Mouse (Mus musculus): Measurements from ENCODE around the gene Lgr5. TPM values are rescaled to one million over a fixed set of nuclear protein-coding genes. Genes with fewer than 3 reads are reported as not detected.

The Lgr5 gene
- polyA plus RNA-seq, 1 experiment from 2014 or later, result 7.4 TPM

DNA sequence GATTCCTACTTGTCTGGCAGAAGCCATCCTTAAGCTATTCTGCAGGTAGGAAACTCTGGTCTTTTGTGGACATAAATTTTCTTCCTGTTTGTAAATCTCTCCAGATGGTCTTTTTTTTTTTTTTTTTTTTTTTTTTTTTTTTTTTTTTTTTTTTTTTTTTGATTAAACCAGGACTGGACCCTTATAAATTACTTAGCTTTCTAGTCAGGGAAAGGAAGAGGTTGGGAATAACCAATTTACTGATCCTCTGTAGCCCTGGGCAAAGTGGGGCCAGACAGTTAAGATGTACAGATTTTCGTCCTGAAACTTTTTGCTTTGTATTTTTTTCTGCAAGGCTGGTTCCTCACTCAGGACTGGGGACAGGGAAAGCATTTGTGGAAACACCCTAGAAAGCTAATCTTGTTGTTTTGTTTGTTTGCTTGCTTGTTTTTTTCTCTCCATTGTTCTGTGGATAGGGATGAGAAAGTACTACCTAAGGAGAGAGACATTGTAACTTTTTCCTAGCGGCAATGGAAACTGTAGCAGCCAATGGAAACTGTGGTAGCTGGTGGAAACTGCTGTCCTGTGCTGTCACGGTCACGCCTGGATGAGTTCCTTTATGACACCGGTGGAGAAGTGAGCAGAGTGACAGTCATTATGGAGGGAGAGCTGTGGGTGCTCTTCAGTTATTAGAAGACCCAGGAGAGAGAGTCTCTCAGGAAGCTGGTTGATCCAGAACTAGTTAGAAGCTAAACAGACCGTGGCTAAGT is 114.2 kb downstream of the Lgr5 start:
- H3K27ac ChIP-seq (ENCODE audit: low read depth, low read length), result no peak overlapping the region
- H3K9ac ChIP-seq (ENCODE audit: low read length), result no peak overlapping the region
- ATAC-seq (ENCODE audit: insufficient read depth, low FRiP score, low TSS enrichment) (no peak), DNase-seq (ENCODE audit: low spot score) (no peak)
- WGBS, result 81% methylated on average over 6 of the region's 6 CpGs
- H3K4me1 ChIP-seq (ENCODE audit: control insufficient read depth, insufficient read depth, low read length), result peaks cover 6% of the 10 kb centered on the region
- no peak overlapping the region for H3K4me3 ChIP-seq (ENCODE audit: low read depth, low read length)
- H3K4me2 ChIP-seq (ENCODE audit: low read depth), result no peak overlapping the region
- no peaks in the 10 kb centered on the region for H3K9me3 ChIP-seq (ENCODE audit: control insufficient read depth, low read length)
- no peaks in the 10 kb centered on the region for H3K27me3 ChIP-seq (ENCODE audit: control insufficient read depth, insufficient read depth, low read length)
- no peaks in the 10 kb centered on the region for H3K36me3 ChIP-seq (ENCODE audit: control insufficient read depth, insufficient read depth, low read length)

DNA sequence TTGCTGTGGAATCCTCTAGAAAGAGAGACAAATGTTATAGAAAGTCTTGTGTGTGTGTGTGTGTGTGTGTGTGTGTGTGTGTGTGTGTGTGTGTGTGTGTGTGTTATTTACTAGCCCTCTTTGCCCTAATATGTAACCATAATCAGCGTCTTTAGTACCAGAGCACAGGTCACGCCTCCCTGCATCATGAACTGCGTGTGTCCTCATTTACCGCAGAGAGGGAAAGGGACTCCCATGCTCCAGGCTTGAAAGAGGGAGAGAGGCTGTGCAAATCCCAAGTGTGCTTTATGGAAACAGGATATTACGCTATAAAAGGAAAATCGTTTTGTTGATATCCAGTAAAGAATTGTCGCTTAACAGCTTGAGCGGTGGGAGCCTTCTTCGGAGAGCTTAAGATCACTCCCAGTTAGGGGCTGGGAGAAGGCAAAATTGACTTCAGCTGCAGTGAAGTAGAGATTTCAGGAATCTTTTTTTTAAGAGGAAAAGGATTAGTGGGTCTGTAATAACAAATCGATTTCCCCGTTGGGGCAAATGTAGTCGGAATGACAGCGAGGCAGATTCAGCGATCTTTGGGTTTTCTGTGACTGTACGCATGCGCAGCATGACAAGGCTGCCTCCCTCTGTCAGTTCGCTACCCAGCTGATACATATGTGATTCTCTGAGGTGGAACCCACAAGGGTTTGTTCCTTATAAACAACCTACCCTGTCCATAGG is 116.8 kb downstream of the Lgr5 start:
- Histone ChIP-seq H3K9me3 (ENCODE audit: control insufficient read depth, low read length) (no peaks in the 10 kb centered on the region), H3K27ac (ENCODE audit: low read depth, low read length) (no peak overlapping the region), H3K27me3 (ENCODE audit: control insufficient read depth, insufficient read depth, low read length) (no peaks in the 10 kb centered on the region), H3K4me3 (ENCODE audit: low read depth, low read length) (peak overlapping the region; percentile 17; the same call in 1 of the 2 replicates), H3K9ac (ENCODE audit: low read length) (no peak overlapping the region), H3K4me2 (ENCODE audit: low read depth) (peak overlapping the region; percentile 16), H3K36me3 (ENCODE audit: control insufficient read depth, insufficient read depth, low read length) (no peaks in the 10 kb centered on the region), H3K4me1 (ENCODE audit: control insufficient read depth, insufficient read depth, low read length) (peaks cover 3% of the 10 kb centered on the region; the same call in 1 of the 2 replicates)
- no peak for ATAC-seq (ENCODE audit: insufficient read depth, low FRiP score, low TSS enrichment)
- 34% methylated on average over 17 of the region's 17 CpGs for WGBS
- DNase-seq (ENCODE audit: low spot score), result peak; percentile 38

DNA sequence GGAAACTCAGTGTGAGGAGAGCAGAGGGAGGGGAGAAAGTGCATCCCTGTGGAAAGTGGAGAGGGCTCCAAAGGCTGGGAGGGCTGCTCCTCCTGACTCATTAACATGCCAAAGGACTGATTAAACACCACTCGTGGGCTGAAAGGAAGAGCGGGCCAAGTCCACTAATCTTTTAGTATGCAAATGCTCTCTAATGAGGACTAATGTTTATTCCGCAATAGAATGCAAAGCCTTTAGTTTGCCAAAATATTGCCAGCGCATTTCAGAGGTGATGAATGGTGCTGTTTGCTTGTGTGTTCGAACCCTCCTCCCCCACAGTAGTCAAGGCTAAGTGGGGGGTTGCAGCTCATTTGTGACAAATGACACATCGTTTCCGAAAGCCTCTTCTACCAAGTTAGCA is 118.5 kb downstream of the Lgr5 start:
- Histone ChIP-seq H3K4me1 (ENCODE audit: control insufficient read depth, insufficient read depth, low read length) (peaks cover 3% of the 10 kb centered on the region; the same call in 1 of the 2 replicates), H3K36me3 (ENCODE audit: control insufficient read depth, insufficient read depth, low read length) (no peaks in the 10 kb centered on the region), H3K9ac (ENCODE audit: low read length) (no peak overlapping the region), H3K4me3 (ENCODE audit: low read depth, low read length) (no peak overlapping the region), H3K4me2 (ENCODE audit: low read depth) (no peak overlapping the region), H3K27ac (ENCODE audit: low read depth, low read length) (no peak overlapping the region), H3K9me3 (ENCODE audit: control insufficient read depth, low read length) (no peaks in the 10 kb centered on the region), H3K27me3 (ENCODE audit: control insufficient read depth, insufficient read depth, low read length) (no peaks in the 10 kb centered on the region)
- ATAC-seq (ENCODE audit: insufficient read depth, low FRiP score, low TSS enrichment) (peak; percentile 75), DNase-seq (ENCODE audit: low spot score) (peak; percentile 36)
- 9% methylated on average over 7 of the region's 7 CpGs for WGBS

DNA sequence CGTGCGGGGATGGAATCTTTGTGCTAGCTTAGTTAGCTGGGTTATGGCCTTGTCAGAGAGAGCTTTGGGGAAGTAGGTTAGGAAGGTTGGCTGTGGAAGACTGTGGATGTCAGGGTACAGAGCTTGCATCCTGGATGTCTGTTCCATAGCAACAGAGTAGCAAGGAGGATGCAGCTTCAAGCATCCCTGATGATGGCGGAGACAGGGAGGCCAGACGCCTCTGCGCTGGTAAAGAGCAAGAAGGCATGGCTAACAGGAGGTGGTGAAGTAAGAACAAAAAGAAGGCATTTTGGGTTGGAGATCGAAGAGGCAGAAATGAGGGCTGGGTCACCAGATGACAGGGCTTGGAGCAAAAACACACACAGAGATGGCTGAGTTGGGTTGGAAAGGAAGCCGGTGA is 118.9 kb downstream of the Lgr5 start:
- H3K4me1 ChIP-seq (ENCODE audit: control insufficient read depth, insufficient read depth, low read length), result peaks cover 3% of the 10 kb centered on the region; the same call in 1 of the 2 replicates
- peak; percentile 25; the same call in 1 of the 2 replicates for ATAC-seq (ENCODE audit: insufficient read depth, low FRiP score, low TSS enrichment)
- WGBS, result 34% methylated on average over 7 of the region's 7 CpGs
- no peak overlapping the region for H3K4me2 ChIP-seq (ENCODE audit: low read depth)
- no peaks in the 10 kb centered on the region for H3K36me3 ChIP-seq (ENCODE audit: control insufficient read depth, insufficient read depth, low read length)
- H3K27ac ChIP-seq (ENCODE audit: low read depth, low read length), result no peak overlapping the region
- no peak overlapping the region for H3K9ac ChIP-seq (ENCODE audit: low read length)
- H3K27me3 ChIP-seq (ENCODE audit: control insufficient read depth, insufficient read depth, low read length), result no peaks in the 10 kb centered on the region
- H3K9me3 ChIP-seq (ENCODE audit: control insufficient read depth, low read length), result no peaks in the 10 kb centered on the region
- no peak overlapping the region for H3K4me3 ChIP-seq (ENCODE audit: low read depth, low read length)
- DNase-seq (ENCODE audit: low spot score), result peak; percentile 17

DNA sequence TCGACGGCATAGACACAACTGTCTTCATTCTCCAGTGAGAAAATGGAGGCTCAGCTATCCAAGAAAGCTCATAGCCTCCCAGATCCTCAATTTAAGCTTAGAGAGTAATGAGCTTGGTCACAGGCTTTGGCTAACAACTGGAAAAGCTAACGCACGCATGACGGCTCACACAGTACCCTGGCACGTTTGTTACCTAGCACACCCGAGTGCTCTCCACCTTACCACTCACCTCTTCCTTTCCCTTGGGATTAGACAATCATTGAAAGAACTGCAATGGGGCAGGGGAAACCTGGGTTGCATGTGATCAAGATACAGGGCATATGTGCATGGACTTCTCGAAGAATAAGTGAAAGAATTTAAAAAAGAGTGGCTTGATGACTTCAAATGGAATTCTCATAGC is 119.6 kb downstream of the Lgr5 start:
- 85% methylated on average over 8 of the region's 8 CpGs for WGBS
- Histone ChIP-seq H3K27me3 (ENCODE audit: control insufficient read depth, insufficient read depth, low read length) (no peaks in the 10 kb centered on the region), H3K27ac (ENCODE audit: low read depth, low read length) (no peak overlapping the region), H3K9me3 (ENCODE audit: control insufficient read depth, low read length) (no peaks in the 10 kb centered on the region), H3K4me1 (ENCODE audit: control insufficient read depth, insufficient read depth, low read length) (peaks cover 3% of the 10 kb centered on the region; the same call in 1 of the 2 replicates), H3K4me2 (ENCODE audit: low read depth) (no peak overlapping the region), H3K4me3 (ENCODE audit: low read depth, low read length) (no peak overlapping the region), H3K36me3 (ENCODE audit: control insufficient read depth, insufficient read depth, low read length) (no peaks in the 10 kb centered on the region), H3K9ac (ENCODE audit: low read length) (no peak overlapping the region)
- no peak for ATAC-seq (ENCODE audit: insufficient read depth, low FRiP score, low TSS enrichment)
- DNase-seq (ENCODE audit: low spot score), result no peak

- Histone ChIP-seq H3K4me2 (ENCODE audit: low read depth) (no peak overlapping the region), H3K9ac (ENCODE audit: low read length) (no peak overlapping the region), H3K27me3 (ENCODE audit: control insufficient read depth, insufficient read depth, low read length) (no peaks in the 10 kb centered on the region), H3K4me1 (ENCODE audit: control insufficient read depth, insufficient read depth, low read length) (peaks cover 3% of the 10 kb centered on the region; the same call in 1 of the 2 replicates), H3K4me3 (ENCODE audit: low read depth, low read length) (no peak overlapping the region), H3K9me3 (ENCODE audit: control insufficient read depth, low read length) (no peaks in the 10 kb centered on the region), H3K36me3 (ENCODE audit: control insufficient read depth, insufficient read depth, low read length) (no peaks in the 10 kb centered on the region), H3K27ac (ENCODE audit: low read depth, low read length) (no peak overlapping the region)
- DNase-seq (ENCODE audit: low spot score) (no peak), ATAC-seq (ENCODE audit: insufficient read depth, low FRiP score, low TSS enrichment) (no peak)
- 73% methylated on average over 6 of the region's 6 CpGs for WGBS
Observed at GRCm38 (mm10) chr10:115465778-115466177, 121.8 kb downstream of the Lgr5 start.

- Histone ChIP-seq H3K4me3 (ENCODE audit: low read depth, low read length) (no peak overlapping the region), H3K9me3 (ENCODE audit: control insufficient read depth, low read length) (no peaks in the 10 kb centered on the region), H3K4me1 (ENCODE audit: control insufficient read depth, insufficient read depth, low read length) (peaks cover 3% of the 10 kb centered on the region; the same call in 1 of the 2 replicates), H3K9ac (ENCODE audit: low read length) (no peak overlapping the region), H3K27ac (ENCODE audit: low read depth, low read length) (no peak overlapping the region), H3K4me2 (ENCODE audit: low read depth) (no peak overlapping the region), H3K27me3 (ENCODE audit: control insufficient read depth, insufficient read depth, low read length) (no peaks in the 10 kb centered on the region), H3K36me3 (ENCODE audit: control insufficient read depth, insufficient read depth, low read length) (no peaks in the 10 kb centered on the region)
- ATAC-seq (ENCODE audit: insufficient read depth, low FRiP score, low TSS enrichment) (no peak), DNase-seq (ENCODE audit: low spot score) (no peak)
- WGBS, result 70% methylated on average over 7 of the region's 7 CpGs
Observed at GRCm38 (mm10) chr10:115465072-115465471, 122.5 kb downstream of the Lgr5 start.

- H3K27me3 ChIP-seq (ENCODE audit: control insufficient read depth, insufficient read depth, low read length), result no peaks in the 10 kb centered on the region
- DNase-seq (ENCODE audit: low spot score) (no peak), ATAC-seq (ENCODE audit: insufficient read depth, low FRiP score, low TSS enrichment) (no peak)
- no peak overlapping the region for H3K4me3 ChIP-seq (ENCODE audit: low read depth, low read length)
- no peak overlapping the region for H3K9ac ChIP-seq (ENCODE audit: low read length)
- no peak overlapping the region for H3K4me2 ChIP-seq (ENCODE audit: low read depth)
- no peaks in the 10 kb centered on the region for H3K9me3 ChIP-seq (ENCODE audit: control insufficient read depth, low read length)
- no peak overlapping the region for H3K27ac ChIP-seq (ENCODE audit: low read depth, low read length)
- 84% methylated on average over 5 of the region's 5 CpGs for WGBS
- no peaks in the 10 kb centered on the region for H3K4me1 ChIP-seq (ENCODE audit: control insufficient read depth, insufficient read depth, low read length)
- H3K36me3 ChIP-seq (ENCODE audit: control insufficient read depth, insufficient read depth, low read length), result no peaks in the 10 kb centered on the region
Observed at GRCm38 (mm10) chr10:115462646-115463045, 124.9 kb downstream of the Lgr5 start.

Data from neural tube, embryonic 11.5 days (tissue).